Mouse (Mus musculus) MEL (cell line): ENCODE data around the gene Trp53tg5. TPM values are rescaled to one million over a fixed set of nuclear protein-coding genes. Genes with fewer than 3 reads are reported as not detected.

Source experiments
- DNase-seq: peaks from one replicate; pipeline ENCODE4 v3.0.0; 2011; ENCODE audit warnings: low read depth, low spot score
- H3K27ac ChIP-seq: 2 replicates; pipeline ENCODE4 v1.5.1; 2012; ENCODE audit warnings: low read depth, mild to moderate bottlenecking, control low read depth, low read length, moderate library complexity; ENCODE audit not compliant: control insufficient read depth
- H3K27me3 ChIP-seq, 2 experiments: fragments of 150-350 bp in 1 of 2; sonication (generic) in 1 of 2; 2 replicates each; pipeline ENCODE4 v1.6.1; 2012; ENCODE audit warnings: low read length in 2 of 2, mild to moderate bottlenecking in 2 of 2, improper control_type of control experiment in 1 of 2, moderate library complexity in 1 of 2; ENCODE audit not compliant: insufficient read depth in 2 of 2, control insufficient read depth in 1 of 2
- H3K36me3 ChIP-seq, 2 experiments: 2 replicates each; pipeline ENCODE4 v1.6.1; 2012 to 2014; ENCODE audit warnings: low read length in 2 of 2, improper control_type of control experiment in 1 of 2, inconsistent platforms in 1 of 2, mild to moderate bottlenecking in 1 of 2; ENCODE audit not compliant: insufficient read depth in 2 of 2, control insufficient read depth in 1 of 2
- H3K4me1 ChIP-seq, 2 experiments: fragments of 150-350 bp in 1 of 2; sonication (generic) in 1 of 2; 2 replicates each; pipeline ENCODE4 v1.6.1; 2012; ENCODE audit warnings: low read length in 2 of 2, improper control_type of control experiment in 1 of 2, mild to moderate bottlenecking in 1 of 2; ENCODE audit not compliant: insufficient read depth in 2 of 2, control insufficient read depth in 1 of 2
- H3K4me3 ChIP-seq, 2 experiments: fragments of 150-350 bp in 1 of 2; sonication (generic) in 1 of 2; 2 replicates each; pipeline ENCODE4 v1.5.1; 2012; ENCODE audit warnings: low read depth in 2 of 2, low read length in 2 of 2, mild to moderate bottlenecking in 2 of 2, moderate library complexity in 2 of 2, control low read depth in 1 of 2, improper control_type of control experiment in 1 of 2; ENCODE audit not compliant: control insufficient read depth in 1 of 2, insufficient read depth in 1 of 2
- H3K79me2 ChIP-seq: 2 replicates; pipeline ENCODE4 v1.6.1; 2012; ENCODE audit warnings: mild to moderate bottlenecking, low read length, moderate library complexity; ENCODE audit not compliant: control insufficient read depth, poor library complexity, insufficient read depth
- H3K9ac ChIP-seq: 2 replicates; pipeline ENCODE4 v1.6.1; 2012; ENCODE audit warnings: low read depth, mild to moderate bottlenecking, control low read depth, low read length, moderate library complexity; ENCODE audit not compliant: control insufficient read depth, poor library complexity, severe bottlenecking
- H3K9me3 ChIP-seq: fragments of 150-350 bp; sonication (generic); replicated peaks from 2 replicates; pipeline ENCODE4 v1.6.1; 2012; ENCODE audit warnings: mild to moderate bottlenecking, low read length, improper control_type of control experiment, moderate library complexity; ENCODE audit not compliant: insufficient read depth
- BHLHE40 ChIP-seq: IDR thresholded peaks from 2 replicates; pipeline ENCODE4 v1.6.1; 2012; ENCODE audit warnings: low read depth, mild to moderate bottlenecking, inconsistent platforms, low read length, improper control_type of control experiment, borderline replicate concordance
- ELF1 ChIP-seq: IDR thresholded peaks from 2 replicates; pipeline ENCODE4 v1.6.1; 2014; ENCODE audit warnings: low read depth, mild to moderate bottlenecking, inconsistent platforms, low read length, improper control_type of control experiment, moderate library complexity
- ETS1 ChIP-seq: IDR thresholded peaks from 2 replicates; pipeline ENCODE4 v1.6.1; 2012; ENCODE audit warnings: low read depth, mild to moderate bottlenecking, inconsistent platforms, low read length, improper control_type of control experiment, moderate library complexity
- JUND ChIP-seq: IDR thresholded peaks from 2 replicates; pipeline ENCODE4 v1.6.1; 2011; ENCODE audit warnings: low read depth, mild to moderate bottlenecking, improper control_type of control experiment, low read length
- KAT2A ChIP-seq: conservative IDR thresholded peaks from 2 replicates; pipeline ENCODE4 v1.6.1; 2012; ENCODE audit warnings: low read depth, low read length, improper control_type of control experiment, inconsistent platforms
- MAFK ChIP-seq: IDR thresholded peaks from 2 replicates; pipeline ENCODE4 v1.6.1; 2011; ENCODE audit warnings: low read depth, mild to moderate bottlenecking, low read length, improper control_type of control experiment, borderline replicate concordance
- MEF2A ChIP-seq: IDR thresholded peaks from 2 replicates; pipeline ENCODE4 v1.6.1; 2014; ENCODE audit warnings: low read depth, mild to moderate bottlenecking, inconsistent platforms, low read length, improper control_type of control experiment; ENCODE audit not compliant: poor library complexity, insufficient replicate concordance, severe bottlenecking; ENCODE audit errors: extremely low read depth
- MXI1 ChIP-seq: IDR thresholded peaks from 2 replicates; pipeline ENCODE4 v1.6.1; 2011; ENCODE audit warnings: mild to moderate bottlenecking, low read depth, low read length, improper control_type of control experiment
- MYB ChIP-seq: IDR thresholded peaks from 2 replicates; pipeline ENCODE4 v1.6.1; 2011; ENCODE audit warnings: mild to moderate bottlenecking, low read depth, low read length, improper control_type of control experiment
- MYC ChIP-seq: IDR thresholded peaks from 2 replicates; pipeline ENCODE4 v1.6.1; 2011; ENCODE audit warnings: low read depth, mild to moderate bottlenecking, low read length, improper control_type of control experiment, moderate library complexity
- NELFE ChIP-seq: IDR thresholded peaks from 2 replicates; pipeline ENCODE4 v1.6.1; 2011; ENCODE audit warnings: low read depth, low read length, improper control_type of control experiment
- NRF1 ChIP-seq: IDR thresholded peaks from 2 replicates; pipeline ENCODE4 v1.6.1; 2014; ENCODE audit warnings: low read depth, mild to moderate bottlenecking, inconsistent platforms, low read length, improper control_type of control experiment, moderate library complexity; ENCODE audit not compliant: poor library complexity, insufficient read depth, severe bottlenecking
- POLR2A ChIP-seq, 2 experiments: IDR thresholded peaks; 2 replicates each; pipeline ENCODE4 v1.6.1; 2011 to 2012; ENCODE audit warnings: low read length in 2 of 2, mild to moderate bottlenecking in 2 of 2, control low read depth in 1 of 2, improper control_type of control experiment in 1 of 2, low read depth in 1 of 2, moderate library complexity in 1 of 2; ENCODE audit not compliant: control insufficient read depth in 1 of 2, insufficient read depth in 1 of 2, poor library complexity in 1 of 2
- RAD21 ChIP-seq: IDR thresholded peaks from 2 replicates; pipeline ENCODE4 v1.6.1; 2011; ENCODE audit warnings: mild to moderate bottlenecking, low read depth, low read length, improper control_type of control experiment
- RCOR1 ChIP-seq: IDR thresholded peaks from 2 replicates; pipeline ENCODE4 v1.6.1; 2012; ENCODE audit warnings: low read depth, mild to moderate bottlenecking, inconsistent platforms, low read length, improper control_type of control experiment
- SIN3A ChIP-seq: IDR thresholded peaks from 2 replicates; pipeline ENCODE4 v1.6.1; 2012; ENCODE audit warnings: low read length, improper control_type of control experiment, inconsistent platforms
- TAL1 ChIP-seq: IDR thresholded peaks from 2 replicates; pipeline ENCODE4 v1.6.1; 2012; ENCODE audit warnings: mild to moderate bottlenecking, inconsistent platforms, low read length, moderate library complexity, mixed read lengths
- ZKSCAN1 ChIP-seq: IDR thresholded peaks from 2 replicates; pipeline ENCODE4 v1.6.1; 2012; ENCODE audit warnings: low read depth, mild to moderate bottlenecking, inconsistent platforms, low read length, improper control_type of control experiment, moderate library complexity
- polyA plus RNA-seq, 2 experiments: library from polyadenylated mRNA; stranded (reverse) in 1 of 2; unstranded in 1 of 2; fragments of >175 nt in 1 of 2; fragments of >200 nt in 1 of 2; gene quantifications; 2 replicates each; pipeline versions ENCODE4 v1.2.1 to v1.2.4; 2012; ENCODE audit warnings: low replicate concordance in 2 of 2, low read depth in 1 of 2; ENCODE audit not compliant: insufficient read length in 2 of 2, insufficient read depth in 1 of 2, missing spikeins in 1 of 2
- total RNA-seq: library from RNA; depleted of rRNA; stranded (reverse); fragments of 300-350 nt; gene quantifications from 2 replicates; pipeline ENCODE4 v1.2.3, GENCODE M21; 2012

Gene Trp53tg5
- total and polyA plus RNA-seq, 3 experiments = 0.13 TPM; not detected in 2

GRCm38 (mm10) chr2:164441731-164442130, 31.8 kb downstream of the Trp53tg5 start:
- no peaks in the 10 kb centered on the region for H3K4me1 ChIP-seq
- no peak overlapping the region for H3K9ac ChIP-seq
- no peaks in the 10 kb centered on the region for H3K79me2 ChIP-seq
- TF ChIP-seq RCOR1 (no peak), MYB (no peak), MEF2A (no peak), TAL1 (no peak), ZKSCAN1 (no peak), JUND (no peak), RAD21 (no peak), POLR2A (IDR thresholded peaks at IDR 0.05; ENCODE audit: control insufficient read depth in 1 of 2, insufficient read depth in 1 of 2, low read depth in 1 of 2, low read length in 2 of 2, poor library complexity in 1 of 2) (no peak), ETS1 (no peak)
- no peak overlapping the region for H3K27ac ChIP-seq
- no peaks in the 10 kb centered on the region for H3K36me3 ChIP-seq
- H3K4me3 ChIP-seq = no peak overlapping the region
- no peaks in the 10 kb centered on the region for H3K9me3 ChIP-seq
- no peak for DNase-seq
- H3K27me3 ChIP-seq = peaks cover 11 to 22% of the 10 kb centered on the region in 2 experiments

GRCm38 (mm10) chr2:164441155-164441554, 32.4 kb downstream of the Trp53tg5 start:
- H3K4me3 ChIP-seq = no peak overlapping the region
- no peaks in the 10 kb centered on the region for H3K79me2 ChIP-seq
- no peaks in the 10 kb centered on the region for H3K9me3 ChIP-seq
- no peak for TF ChIP-seq RAD21
- TF ChIP-seq POLR2A (IDR thresholded peaks at IDR 0.05; ENCODE audit: control insufficient read depth in 1 of 2, insufficient read depth in 1 of 2, low read depth in 1 of 2, low read length in 2 of 2, poor library complexity in 1 of 2) = no peak
- TF ChIP-seq BHLHE40 = no peak
- no peak for TF ChIP-seq NRF1
- no peak for TF ChIP-seq KAT2A
- TF ChIP-seq JUND = no peak
- no peak for TF ChIP-seq MYB
- no peak for TF ChIP-seq MYC
- peaks cover 16 to 24% of the 10 kb centered on the region in 2 experiments for H3K27me3 ChIP-seq
- H3K36me3 ChIP-seq = no peaks in the 10 kb centered on the region
- DNase-seq = no peak
- no peaks in the 10 kb centered on the region for H3K4me1 ChIP-seq
- H3K9ac ChIP-seq = no peak overlapping the region
- no peak overlapping the region for H3K27ac ChIP-seq

- Histone ChIP-seq H3K27me3 (peaks cover 17 to 20% of the 10 kb centered on the region in 2 experiments), H3K27ac (no peak overlapping the region), H3K4me3 (no peak overlapping the region)
- TF ChIP-seq SIN3A (no peak), RCOR1 (no peak), RAD21 (no peak), POLR2A (IDR thresholded peaks at IDR 0.05; ENCODE audit: control insufficient read depth in 1 of 2, insufficient read depth in 1 of 2, low read depth in 1 of 2, low read length in 2 of 2, poor library complexity in 1 of 2) (no peak), MYC (no peak), MXI1 (no peak), MAFK (no peak), JUND (no peak), ELF1 (no peak), NELFE (no peak), TAL1 (no peak), BHLHE40 (no peak)
- TF ChIP-seq, all 39 proteins: peak for 0
- no peak overlapping the region for H3K9ac ChIP-seq
- DNase-seq = no peak
- no peaks in the 10 kb centered on the region for H3K79me2 ChIP-seq
- no peaks in the 10 kb centered on the region for H3K4me1 ChIP-seq
- no peaks in the 10 kb centered on the region for H3K9me3 ChIP-seq
- H3K36me3 ChIP-seq = no peaks in the 10 kb centered on the region
Measured at GRCm38 (mm10) chr2:164440314-164440713, 33.2 kb downstream of the Trp53tg5 start.
